Mouse (Mus musculus) inflammation-experienced regulatory T-cells, adult 16 weeks (primary cell): Measurements from ENCODE around the gene Gbp8. TPM values are rescaled to one million over a fixed set of nuclear protein-coding genes. Genes with fewer than 3 reads are reported as not detected.

Experiments used
- polyA plus RNA-seq: library from polyadenylated mRNA; unstranded; fragments of 100-300 nt; shearing (Covaris generic); gene quantifications from one replicate; pipeline ENCODE4 v1.2.1, GENCODE M21; 2017

Gene Gbp8
- polyA plus RNA-seq, result 128 TPM

GRCm38 (mm10) chr5:105139409-105140088 lies at the start of gene Gbp8, which contains the start of the genes Gbp9 and Gbp4:
Gene Gbp8 (minus strand): TSS chr5:105139540.
Gene Gbp9 (minus strand): TSS chr5:105139539.
Gene Gbp4 (minus strand): TSS chr5:105139586.

GRCm38 (mm10) chr5:104982535-104982934 lies 156.8 kb downstream of the Gbp8 start, which contains the start of gene Abcg3:
Gene Abcg3 (minus strand): TSS chr5:104982718.

Other genes with a start within 250 kb of the Gbp8 start
- gene Abcg3, start 156.8 kb downstream of the Gbp8 start, polyA plus RNA-seq, result 39.8 TPM
- 178 TPM for gene Gbp9, start within 50 bp of the Gbp8 start, polyA plus RNA-seq
- gene Gbp4, start within 50 bp of the Gbp8 start, polyA plus RNA-seq, result 382 TPM
- gene Gbp10, start 100.0 kb upstream of the Gbp8 start, polyA plus RNA-seq, result 111 TPM
- gene Gm43302, start 154.2 kb upstream of the Gbp8 start, polyA plus RNA-seq, result 15.0 TPM
- gene Gbp6, start 154.2 kb upstream of the Gbp8 start, polyA plus RNA-seq, result 253 TPM